Mouse (Mus musculus) lung, embryonic 15.5 days (tissue): ENCODE measurements around the gene Klk9. TPM values are rescaled to one million over a fixed set of nuclear protein-coding genes. Genes with fewer than 3 reads are reported as not detected.

Experiments
- ATAC-seq: fragments of 200-750 bp; cut with Nextera tagmentation; 2 replicates; pipeline ENCODE4 v1.8.0; 2017; ENCODE audit warnings: moderate number of reproducible peaks, borderline replicate concordance; ENCODE audit not compliant: low FRiP score, low TSS enrichment; ENCODE audit errors: extremely low read depth
- H3K27ac ChIP-seq: fragments of 300-500 bp; sonication (generic); 2 replicates; pipeline ENCODE4 v1.5.1; 2015; ENCODE audit warnings: moderate library complexity, mild to moderate bottlenecking, inconsistent platforms
- H3K27me3 ChIP-seq: fragments of 300-500 bp; sonication (generic); 2 replicates; pipeline ENCODE4 v1.6.1; 2015; ENCODE audit warnings: inconsistent platforms
- H3K36me3 ChIP-seq: fragments of 300-500 bp; sonication (generic); 2 replicates; pipeline ENCODE4 v1.6.1; 2015; ENCODE audit warnings: inconsistent platforms
- H3K4me1 ChIP-seq: fragments of 300-500 bp; sonication (generic); 2 replicates; pipeline ENCODE4 v1.6.1; 2015; ENCODE audit warnings: inconsistent platforms
- H3K4me2 ChIP-seq: fragments of 300-500 bp; sonication (generic); 2 replicates; pipeline ENCODE4 v1.6.1; 2015; ENCODE audit warnings: inconsistent platforms, mild to moderate bottlenecking, moderate library complexity
- H3K4me3 ChIP-seq: fragments of 300-500 bp; sonication (generic); 2 replicates; pipeline ENCODE4 v1.5.1; 2015; ENCODE audit warnings: mild to moderate bottlenecking, inconsistent platforms
- H3K9ac ChIP-seq: fragments of 300-500 bp; sonication (generic); 2 replicates; pipeline ENCODE4 v1.6.1; 2015; ENCODE audit warnings: inconsistent platforms
- H3K9me3 ChIP-seq: fragments of 300-500 bp; sonication (generic); 2 replicates; pipeline ENCODE4 v1.6.1; 2016; ENCODE audit warnings: inconsistent platforms
- WGBS: fragments of 180-500 bp; shearing (Covaris S2); methylation state at CpG from one replicate; pipeline ENCODE4 v1.1.7; 2015; 5-methylcytosine and 5-hydroxymethylcytosine counted together
- polyA plus RNA-seq: library from polyadenylated mRNA; unstranded; fragments of >200 nt; fragmentation: Nextera tagmentation; extraction: Ambion mirVana; gene quantifications from 2 replicates; pipeline ENCODE4 v1.2.1, GENCODE M21; 2015

The Klk9 gene
- polyA plus RNA-seq, 1 experiment from 2014 or later = 0.16 TPM

DNA sequence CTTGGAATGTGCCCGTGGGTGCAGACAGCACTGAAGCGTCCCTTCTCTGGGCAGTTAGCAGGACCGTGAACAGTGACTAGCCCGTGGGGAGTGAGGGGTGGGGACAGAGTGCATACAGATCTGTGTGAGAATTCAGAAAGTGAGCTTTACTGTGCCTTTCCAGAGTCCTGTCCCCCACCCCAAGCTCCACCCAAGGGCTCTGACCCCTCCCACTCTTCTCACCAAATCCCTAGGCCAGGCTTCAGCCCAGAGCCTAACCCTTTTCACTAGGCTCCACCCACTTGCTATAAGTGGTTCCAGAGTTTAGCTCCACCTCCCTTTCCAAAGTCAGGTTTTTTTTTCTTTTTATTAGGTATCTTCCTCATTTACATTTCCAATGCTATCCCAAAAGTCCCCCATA lies 52.1 kb downstream of the Klk9 start:
- ATAC-seq = no peak
- Histone ChIP-seq H3K4me2 (no peak overlapping the region), H3K4me3 (no peak overlapping the region), H3K36me3 (no peaks in the 10 kb centered on the region), H3K27ac (no peak overlapping the region), H3K27me3 (no peaks in the 10 kb centered on the region), H3K9ac (no peak overlapping the region), H3K9me3 (no peaks in the 10 kb centered on the region), H3K4me1 (no peaks in the 10 kb centered on the region)
- WGBS = 86% methylated on average over 4 of the region's 4 CpGs

Other genes with a start within 250 kb of the Klk9 start
- gene Cd33, start 247.5 kb upstream of the Klk9 start, polyA plus RNA-seq = 1.2 and 1.7 TPM in 2 replicates
- 3.5 and 4.4 TPM in 2 replicates for gene Zfp658, start 229.6 kb upstream of the Klk9 start, polyA plus RNA-seq
- gene Zfp719, start 212.3 kb upstream of the Klk9 start, polyA plus RNA-seq = 13.1 and 13.5 TPM in 2 replicates
- gene Zfp819, start 184.7 kb upstream of the Klk9 start, polyA plus RNA-seq = 0.15 and 0.33 TPM in 2 replicates
- gene Ceacam18, start 157.2 kb upstream of the Klk9 start, polyA plus RNA-seq = not detected in 2 replicates
- 0.74 and 1.0 TPM in 2 replicates for gene Siglece, start 131.7 kb upstream of the Klk9 start, polyA plus RNA-seq
- 13.9 and 14.2 TPM in 2 replicates for gene Ctu1, start 119.9 kb upstream of the Klk9 start, polyA plus RNA-seq
- not detected in 2 replicates for gene Klk14, start 101.5 kb upstream of the Klk9 start, polyA plus RNA-seq
- gene Klk13, start 79.3 kb upstream of the Klk9 start, polyA plus RNA-seq = 2.6 and 3.0 TPM in 2 replicates
- gene Klk12, start 23.0 kb upstream of the Klk9 start, polyA plus RNA-seq = not detected in 2 replicates
- 0.14 and 0.42 TPM in 2 replicates for gene Klk11, start 17.3 kb upstream of the Klk9 start, polyA plus RNA-seq
- 1.8 and 1.9 TPM in 2 replicates for gene Klk10, start 10.9 kb upstream of the Klk9 start, polyA plus RNA-seq
- 21.4 and 22.4 TPM in 2 replicates for gene Klk8, start 5.7 kb downstream of the Klk9 start, polyA plus RNA-seq
- gene Klk7, start 19.4 kb downstream of the Klk9 start, polyA plus RNA-seq = not detected in 2 replicates
- not detected in 2 replicates for gene Klk6, start 32.6 kb downstream of the Klk9 start, polyA plus RNA-seq
- not detected in 2 replicates for gene Klk5, start 50.1 kb downstream of the Klk9 start, polyA plus RNA-seq
- not detected in 2 replicates for gene Klk4, start 89.3 kb downstream of the Klk9 start, polyA plus RNA-seq
- not detected in 2 replicates for gene Klk15, start 141.8 kb downstream of the Klk9 start, polyA plus RNA-seq
- gene Klk1b8, start 158.8 kb downstream of the Klk9 start, polyA plus RNA-seq = not detected in 2 replicates
- not detected in 2 replicates for gene Klk1b1, start 174.9 kb downstream of the Klk9 start, polyA plus RNA-seq
- gene Klk1b9, start 184.2 kb downstream of the Klk9 start, polyA plus RNA-seq = not detected in 2 replicates
- not detected in 2 replicates for gene Klk1b11, start 204.0 kb downstream of the Klk9 start, polyA plus RNA-seq
- not detected in 2 replicates for gene Klk1b26, start 220.3 kb downstream of the Klk9 start, polyA plus RNA-seq